Mouse (Mus musculus) stomach, embryonic 15.5 days (tissue): Measurements from ENCODE around the gene Trpm1. TPM values are rescaled to one million over a fixed set of nuclear protein-coding genes. Genes with fewer than 3 reads are reported as not detected.
"Not testable (repeated sequence)": the region's sequence is repeated elsewhere in the genome, so short reads cannot be mapped to it uniquely, and the experiment has no call there.

ENCODE experiments used
- ATAC-seq: fragments of 200-750 bp; cut with Nextera tagmentation; 2 replicates; pipeline ENCODE4 v1.8.0; 2017; ENCODE audit warnings: low read depth, moderate number of reproducible peaks, moderate TSS enrichment; ENCODE audit not compliant: insufficient read depth, low FRiP score
- H3K27ac ChIP-seq: fragments of 300-500 bp; sonication (generic); 2 replicates; pipeline ENCODE4 v1.5.1; 2015; ENCODE audit warnings: mild to moderate bottlenecking, inconsistent platforms
- H3K27me3 ChIP-seq: fragments of 300-500 bp; sonication (generic); replicated peaks from 2 replicates; pipeline ENCODE4 v1.6.1; 2015; ENCODE audit warnings: inconsistent platforms
- H3K36me3 ChIP-seq: fragments of 300-500 bp; sonication (generic); 2 replicates; pipeline ENCODE4 v1.6.1; 2015; ENCODE audit warnings: inconsistent platforms
- H3K4me1 ChIP-seq: fragments of 300-500 bp; sonication (generic); 2 replicates; pipeline ENCODE4 v1.6.1; 2015; ENCODE audit warnings: inconsistent platforms
- H3K4me2 ChIP-seq: fragments of 300-500 bp; sonication (generic); 2 replicates; pipeline ENCODE4 v1.6.1; 2015; ENCODE audit warnings: mild to moderate bottlenecking, inconsistent platforms
- H3K4me3 ChIP-seq: fragments of 300-500 bp; sonication (generic); replicated peaks from 2 replicates; pipeline ENCODE4 v1.5.1; 2015; ENCODE audit warnings: inconsistent platforms
- H3K9ac ChIP-seq: fragments of 300-500 bp; sonication (generic); 2 replicates; pipeline ENCODE4 v1.6.1; 2015; ENCODE audit warnings: inconsistent platforms
- H3K9me3 ChIP-seq: fragments of 300-500 bp; sonication (generic); 2 replicates; pipeline ENCODE4 v1.6.1; 2016; ENCODE audit warnings: inconsistent platforms
- WGBS: fragments of 180-500 bp; shearing (Covaris S2); methylation state at CpG from one replicate; pipeline ENCODE4 v1.1.7; 2015; 5-methylcytosine and 5-hydroxymethylcytosine counted together
- polyA plus RNA-seq: library from polyadenylated mRNA; unstranded; fragments of >200 nt; fragmentation: Nextera tagmentation; extraction: Ambion mirVana; gene quantifications from 2 replicates; pipeline ENCODE4 v1.2.1, GENCODE M21; 2015

Gene Trpm1
- polyA plus RNA-seq: 0.18 TPM in 1 of 2 replicates, not detected in the other

DNA sequence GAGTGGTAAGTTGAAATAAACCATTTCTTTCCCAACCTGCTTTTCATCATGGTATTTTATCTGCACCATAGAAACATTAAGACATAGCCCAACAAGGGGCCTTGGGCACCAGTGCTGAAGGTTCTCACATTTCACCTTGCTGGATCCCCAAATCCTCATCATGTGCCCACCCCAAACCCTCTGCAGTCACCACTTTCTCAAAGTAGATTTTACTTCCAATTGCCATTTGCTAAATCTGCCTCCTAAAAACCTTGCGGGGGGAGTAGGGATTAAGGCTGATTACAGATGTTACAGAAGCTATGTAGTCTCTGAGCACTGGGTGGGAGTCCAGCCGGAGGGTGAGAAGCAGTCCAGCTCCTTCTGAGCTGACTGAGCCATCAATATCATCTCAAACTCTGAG, at the start of gene Trpm1:
Gene Trpm1, plus strand, starts transcription at position 301 of the 400 bp plus-strand sequence.
- H3K9ac ChIP-seq: no peak within 1 kb of the TSS
- 89% methylated on average over 2 of the region's 2 CpGs for WGBS
- H3K4me2 ChIP-seq: no peak within 1 kb of the TSS
- no peaks in the 10 kb centered on the region for H3K36me3 ChIP-seq
- no peaks in the 10 kb centered on the region for H3K9me3 ChIP-seq
- ATAC-seq: no peak
- H3K27ac ChIP-seq: no peak within 1 kb of the TSS
- H3K27me3 ChIP-seq: no peaks in the 10 kb centered on the region
- H3K4me1 ChIP-seq: 0 out of 2 replicates have a peak, but pooled peaks cover 5% of the 10 kb centered on the region
- H3K4me3 ChIP-seq: no peak within 1 kb of the TSS

DNA sequence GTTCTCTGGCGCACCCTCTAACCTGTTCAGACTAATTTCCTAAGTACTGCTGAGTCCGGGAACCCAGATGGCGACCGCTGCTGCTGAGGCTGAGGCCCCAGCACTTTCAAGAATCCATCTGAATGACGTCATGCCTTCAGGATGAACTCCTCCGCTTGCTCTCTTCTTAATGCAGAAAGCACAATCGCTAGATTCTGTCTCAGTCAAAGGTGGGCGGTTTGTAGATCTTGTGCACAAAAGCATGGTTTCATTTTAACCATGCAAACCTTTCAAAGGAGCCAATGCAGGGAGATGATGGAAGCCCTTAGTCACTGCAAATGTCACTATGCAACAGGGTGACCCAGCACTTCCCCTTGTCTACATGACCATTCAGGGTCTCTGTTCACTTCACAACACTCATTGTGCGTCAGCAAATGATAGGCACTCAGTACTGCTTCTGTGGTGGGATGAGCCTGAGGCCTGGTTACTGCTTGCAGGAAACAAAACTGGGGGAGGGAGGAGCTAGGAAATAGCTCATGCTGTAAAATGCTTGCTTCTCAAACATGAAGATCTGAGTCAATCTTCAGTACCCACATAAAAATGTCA, 31.4 kb upstream of the Trpm1 start:
- Histone ChIP-seq H3K36me3 (no peaks in the 10 kb centered on the region), H3K9me3 (no peaks in the 10 kb centered on the region), H3K4me3 (no peak overlapping the region), H3K4me2 (no peak overlapping the region), H3K4me1 (no peaks in the 10 kb centered on the region), H3K27me3 (no peaks in the 10 kb centered on the region), H3K9ac (no peak overlapping the region), H3K27ac (no peak overlapping the region)
- WGBS: 78% methylated on average over 9 of the region's 9 CpGs
- ATAC-seq: no peak

DNA sequence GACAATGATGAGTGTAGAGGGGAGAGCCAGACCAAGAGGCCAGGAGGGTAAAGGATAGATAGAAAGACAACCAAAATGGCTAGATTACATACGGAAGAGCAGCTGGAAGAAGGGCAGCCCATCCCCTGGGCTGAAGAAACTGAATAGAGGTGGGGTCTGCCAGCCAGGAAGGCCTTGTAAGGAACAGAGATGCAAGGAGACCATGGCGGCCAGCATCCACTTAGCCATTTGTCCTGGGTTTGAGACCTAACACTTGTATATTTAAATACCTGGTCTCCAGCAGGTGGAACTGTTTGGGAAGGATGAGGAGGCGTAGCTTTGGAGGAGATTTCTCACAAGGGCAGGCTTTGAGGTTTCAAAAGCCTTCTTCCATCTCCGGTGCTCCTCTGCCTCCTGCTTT, 29.9 kb upstream of the Trpm1 start:
- H3K9me3 ChIP-seq: no peaks in the 10 kb centered on the region
- no peak overlapping the region for H3K9ac ChIP-seq
- no peak overlapping the region for H3K4me3 ChIP-seq
- H3K27ac ChIP-seq: no peak overlapping the region
- no peak overlapping the region for H3K4me2 ChIP-seq
- no peaks in the 10 kb centered on the region for H3K36me3 ChIP-seq
- H3K27me3 ChIP-seq: no peaks in the 10 kb centered on the region
- 80% methylated on average over 4 of the region's 4 CpGs for WGBS
- no peak for ATAC-seq
- no peaks in the 10 kb centered on the region for H3K4me1 ChIP-seq

DNA sequence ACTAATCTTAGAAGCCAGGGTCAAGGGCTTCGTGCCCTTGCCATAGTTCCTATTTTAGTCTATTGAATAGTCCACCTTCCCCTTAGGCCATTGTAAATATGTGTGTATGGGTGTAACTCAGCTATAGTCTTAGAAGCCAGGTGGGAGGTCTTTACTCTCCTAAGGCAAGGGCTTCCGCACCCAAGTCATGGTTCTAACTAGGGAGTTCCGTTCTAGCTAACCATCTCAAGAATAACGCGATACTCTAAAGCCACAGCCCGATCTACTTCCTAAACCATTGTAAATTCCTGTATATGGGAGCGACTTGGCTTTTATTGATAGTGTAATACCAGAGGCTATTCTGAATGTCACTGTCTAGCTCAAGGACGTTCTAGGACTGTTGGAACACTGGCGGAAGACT, 27.6 kb upstream of the Trpm1 start:
- H3K4me2 ChIP-seq, H3K27me3 ChIP-seq, H3K36me3 ChIP-seq, H3K4me1 ChIP-seq, H3K9me3 ChIP-seq, H3K4me3 ChIP-seq, ATAC-seq, H3K27ac ChIP-seq, H3K9ac ChIP-seq: not testable (repeated sequence)
- WGBS: 88% methylated on average over 9 of the region's 9 CpGs

DNA sequence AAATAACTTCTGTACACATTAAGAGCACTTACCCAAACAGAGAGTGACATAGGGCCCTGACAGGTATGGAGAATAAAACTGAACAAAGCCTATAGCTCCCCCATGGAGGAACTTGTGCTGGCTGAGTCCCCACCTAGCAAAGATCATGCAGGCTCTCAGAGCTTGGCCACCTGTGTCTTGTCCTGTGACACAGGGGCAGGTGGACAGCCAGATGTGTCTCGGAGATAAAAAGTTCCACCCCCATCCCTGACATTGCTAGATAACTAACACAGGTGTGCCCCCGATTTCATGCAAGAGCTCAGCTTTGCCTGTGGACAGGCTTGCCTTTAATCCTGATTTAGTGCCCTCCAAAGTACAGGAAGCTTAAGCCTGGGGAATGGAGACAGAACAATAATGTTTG, 13.8 kb upstream of the Trpm1 start:
- H3K36me3 ChIP-seq: no peaks in the 10 kb centered on the region
- H3K27ac ChIP-seq: no peak overlapping the region
- WGBS: 57% methylated on average over 2 of the region's 2 CpGs
- no peak for ATAC-seq
- no peak overlapping the region for H3K4me3 ChIP-seq
- H3K27me3 ChIP-seq: no peaks in the 10 kb centered on the region
- H3K4me2 ChIP-seq: no peak overlapping the region
- H3K9ac ChIP-seq: no peak overlapping the region
- H3K9me3 ChIP-seq: no peaks in the 10 kb centered on the region
- H3K4me1 ChIP-seq: no peaks in the 10 kb centered on the region

DNA sequence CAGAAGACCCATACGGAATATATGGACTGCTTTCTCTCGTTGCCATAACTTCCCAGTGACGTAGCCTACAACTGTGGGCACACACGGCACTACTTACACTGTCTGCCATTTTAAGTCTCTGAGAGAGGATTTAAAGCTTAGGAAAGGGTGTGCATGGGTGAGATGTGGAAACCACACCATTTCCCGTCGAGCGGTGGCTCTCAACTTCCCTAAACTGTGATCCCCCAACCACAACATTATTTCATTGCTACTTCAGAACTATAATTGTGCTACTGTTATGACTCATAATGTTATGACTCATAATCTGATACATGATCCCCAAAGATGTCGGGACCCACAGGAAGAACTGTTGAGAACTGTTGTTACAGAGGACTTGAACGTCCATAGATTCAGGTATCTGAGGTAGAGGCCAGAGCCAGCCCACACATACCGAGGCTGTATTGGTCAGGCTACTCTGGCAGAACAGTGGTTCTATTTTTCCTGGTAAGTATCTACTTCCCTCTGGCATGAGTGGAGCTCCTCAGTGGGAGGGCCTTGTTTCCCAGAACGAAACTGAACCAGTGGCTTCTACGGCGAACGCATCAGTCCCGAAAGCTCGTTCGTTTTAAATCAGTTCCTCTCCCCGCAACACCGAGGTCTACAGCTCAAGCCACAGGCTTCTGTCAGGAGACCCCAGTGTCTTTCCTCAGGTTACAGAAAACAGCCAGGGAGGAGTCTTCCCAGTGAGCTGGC, 12.2 kb upstream of the Trpm1 start:
- H3K4me1 ChIP-seq: no peaks in the 10 kb centered on the region
- no peak overlapping the region for H3K4me2 ChIP-seq
- no peak overlapping the region for H3K4me3 ChIP-seq
- no peaks in the 10 kb centered on the region for H3K27me3 ChIP-seq
- 81% methylated on average over 19 of the region's 19 CpGs for WGBS
- no peak overlapping the region for H3K27ac ChIP-seq
- no peak overlapping the region for H3K9ac ChIP-seq
- H3K36me3 ChIP-seq: no peaks in the 10 kb centered on the region
- no peaks in the 10 kb centered on the region for H3K9me3 ChIP-seq
- ATAC-seq: no peak

DNA sequence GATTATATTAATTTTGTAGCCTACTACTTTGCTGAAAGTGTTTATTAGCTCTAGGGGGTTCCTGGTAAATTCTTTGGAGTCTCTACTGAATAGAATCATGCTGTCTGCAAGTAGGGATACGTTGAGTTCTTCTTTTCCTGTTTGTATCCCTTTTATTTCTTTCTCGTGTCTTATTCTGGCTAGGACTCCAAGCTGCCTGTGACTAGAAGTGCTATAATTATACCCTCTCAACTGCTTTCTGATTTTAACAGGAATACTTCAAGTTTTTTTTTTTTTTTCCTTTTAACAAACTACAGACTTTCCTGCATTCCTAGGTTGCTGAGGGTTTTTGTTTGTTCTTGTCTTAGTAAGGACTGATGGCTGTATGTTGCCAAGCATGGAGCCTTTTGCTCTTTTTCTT, 4.3 kb upstream of the Trpm1 start:
- Histone ChIP-seq H3K9ac (no peak overlapping the region), H3K36me3 (no peaks in the 10 kb centered on the region), H3K9me3 (no peaks in the 10 kb centered on the region), H3K4me1 (no peaks in the 10 kb centered on the region), H3K4me3 (no peak overlapping the region), H3K27me3 (no peaks in the 10 kb centered on the region), H3K4me2 (no peak overlapping the region), H3K27ac (no peak overlapping the region)
- WGBS: 35% methylated on average over 2 of the region's 2 CpGs
- no peak for ATAC-seq

DNA sequence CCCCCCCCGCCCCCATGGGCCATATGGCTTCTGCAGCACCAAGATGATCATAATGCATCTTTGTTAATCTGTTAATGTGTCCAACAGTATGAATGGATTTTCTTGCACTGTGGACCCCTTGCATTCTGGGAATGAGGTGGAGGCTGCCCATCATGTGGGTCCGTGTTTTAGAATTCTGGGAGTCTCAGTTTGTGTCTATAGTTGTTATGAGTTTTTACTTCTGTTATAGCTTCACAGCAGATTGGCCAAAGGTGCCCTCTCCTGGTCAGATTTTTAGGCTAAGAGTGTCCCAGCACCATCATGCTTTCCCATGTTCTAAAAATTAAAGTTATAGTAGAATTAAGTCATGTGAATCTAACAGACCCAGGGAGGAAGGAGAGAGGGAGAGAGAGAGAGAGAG, 3.9 kb upstream of the Trpm1 start:
- no peaks in the 10 kb centered on the region for H3K27me3 ChIP-seq
- H3K9me3 ChIP-seq: no peaks in the 10 kb centered on the region
- H3K36me3 ChIP-seq: no peaks in the 10 kb centered on the region
- ATAC-seq: no peak
- no peak overlapping the region for H3K4me3 ChIP-seq
- no peak overlapping the region for H3K9ac ChIP-seq
- no peak overlapping the region for H3K27ac ChIP-seq
- WGBS: 24% methylated on average over 2 of the region's 2 CpGs
- H3K4me2 ChIP-seq: no peak overlapping the region
- no peaks in the 10 kb centered on the region for H3K4me1 ChIP-seq

DNA sequence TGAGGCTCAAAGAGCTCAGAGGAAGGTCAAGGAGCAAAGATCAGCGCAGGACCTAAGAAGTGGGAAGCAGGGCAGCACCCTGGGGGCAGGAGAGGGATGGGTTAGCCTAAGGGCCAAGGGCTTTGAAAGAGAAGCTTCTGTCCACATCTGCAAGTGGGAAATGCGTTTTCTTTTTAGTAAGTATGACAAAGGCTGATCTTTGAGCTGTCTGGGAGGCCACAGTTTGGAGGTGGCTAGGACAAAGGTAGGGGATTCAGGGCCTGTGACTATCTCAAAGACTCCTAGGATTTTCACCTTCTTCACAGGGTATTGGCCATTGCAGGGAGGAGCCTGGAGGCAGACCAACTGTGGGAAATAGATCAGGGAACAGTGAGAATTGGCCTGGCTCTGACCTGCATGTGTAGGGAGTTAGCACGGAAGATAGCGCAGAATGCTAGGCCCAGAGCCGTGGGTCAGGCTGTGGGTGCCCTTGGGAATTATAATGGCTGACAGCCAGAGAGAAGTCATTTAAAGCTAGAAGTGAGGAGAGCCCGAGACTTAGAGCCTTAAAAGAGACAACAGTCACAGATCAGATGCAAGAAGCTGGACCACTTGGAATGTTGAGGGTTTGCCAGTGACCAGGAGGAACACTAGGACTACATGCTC, 3.1 kb upstream of the Trpm1 start:
- Histone ChIP-seq H3K4me1 (0 out of 2 replicates have a peak, but pooled peaks cover 2% of the 10 kb centered on the region), H3K27ac (no peak overlapping the region), H3K4me2 (no peak overlapping the region), H3K27me3 (no peaks in the 10 kb centered on the region), H3K36me3 (no peaks in the 10 kb centered on the region), H3K4me3 (no peak overlapping the region), H3K9ac (no peak overlapping the region), H3K9me3 (no peaks in the 10 kb centered on the region)
- 74% methylated on average over 6 of the region's 6 CpGs for WGBS
- ATAC-seq: no peak

DNA sequence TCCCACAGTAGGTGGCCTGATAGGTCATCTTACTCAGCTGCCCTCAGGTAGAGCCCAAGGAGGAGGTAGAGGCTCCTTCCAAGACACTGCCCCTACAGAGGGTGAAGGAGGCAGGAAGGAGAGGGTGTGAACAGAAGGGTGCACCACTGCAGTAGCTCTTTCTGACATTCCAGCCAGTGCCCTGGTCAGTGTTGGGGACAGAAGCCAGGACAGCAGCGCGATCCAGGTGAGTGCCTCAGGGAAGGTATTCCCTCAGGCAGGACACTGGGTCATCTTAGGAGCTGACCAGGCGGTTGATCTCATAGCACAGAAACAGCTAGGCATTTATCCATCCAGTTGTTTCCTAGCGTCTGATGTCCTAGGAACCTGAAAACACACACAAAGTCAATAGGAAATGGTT, 1.6 kb downstream of the Trpm1 start:
- ATAC-seq: no peak
- H3K9ac ChIP-seq: no peak overlapping the region
- 68% methylated on average over 4 of the region's 4 CpGs for WGBS

DNA sequence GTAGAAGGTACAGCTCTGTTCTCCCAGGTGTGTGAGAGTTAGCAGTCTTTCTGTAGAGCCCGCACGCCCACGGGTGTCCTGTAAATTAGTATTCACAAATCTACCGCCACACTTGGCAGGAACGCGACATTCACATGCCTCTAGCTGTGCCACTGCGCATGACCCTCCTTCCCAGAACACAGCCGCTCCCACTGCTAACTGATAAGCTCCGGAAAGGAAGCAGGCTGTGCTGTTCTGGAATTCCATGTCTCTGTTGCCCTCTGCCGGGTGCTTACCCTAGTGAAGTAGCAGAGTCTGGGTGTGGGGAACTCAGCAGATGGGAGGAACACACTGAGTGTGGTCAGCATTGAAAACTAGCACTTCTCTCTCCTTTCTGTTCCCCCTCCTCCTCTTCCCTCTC, 2.1 kb downstream of the Trpm1 start:
- ATAC-seq: peak; percentile 91
- 4% methylated on average over 10 of the region's 10 CpGs for WGBS
- Histone ChIP-seq H3K27ac (no peak overlapping the region), H3K4me1 (0 out of 2 replicates have a peak, but pooled peaks cover 8% of the 10 kb centered on the region), H3K4me2 (peak overlapping the region; percentile 48), H3K4me3 (no peak overlapping the region), H3K9ac (no peak overlapping the region), H3K9me3 (no peaks in the 10 kb centered on the region), H3K36me3 (no peaks in the 10 kb centered on the region), H3K27me3 (no peaks in the 10 kb centered on the region)

More for the DNA sequence above, 1.6 kb downstream of the Trpm1 start:
- Histone ChIP-seq H3K27me3 (no peaks in the 10 kb centered on the region), H3K27ac (no peak overlapping the region), H3K4me2 (peak overlapping the region; percentile 48), H3K36me3 (no peaks in the 10 kb centered on the region), H3K4me1 (0 out of 2 replicates have a peak, but pooled peaks cover 8% of the 10 kb centered on the region), H3K4me3 (no peak overlapping the region), H3K9me3 (no peaks in the 10 kb centered on the region)

DNA sequence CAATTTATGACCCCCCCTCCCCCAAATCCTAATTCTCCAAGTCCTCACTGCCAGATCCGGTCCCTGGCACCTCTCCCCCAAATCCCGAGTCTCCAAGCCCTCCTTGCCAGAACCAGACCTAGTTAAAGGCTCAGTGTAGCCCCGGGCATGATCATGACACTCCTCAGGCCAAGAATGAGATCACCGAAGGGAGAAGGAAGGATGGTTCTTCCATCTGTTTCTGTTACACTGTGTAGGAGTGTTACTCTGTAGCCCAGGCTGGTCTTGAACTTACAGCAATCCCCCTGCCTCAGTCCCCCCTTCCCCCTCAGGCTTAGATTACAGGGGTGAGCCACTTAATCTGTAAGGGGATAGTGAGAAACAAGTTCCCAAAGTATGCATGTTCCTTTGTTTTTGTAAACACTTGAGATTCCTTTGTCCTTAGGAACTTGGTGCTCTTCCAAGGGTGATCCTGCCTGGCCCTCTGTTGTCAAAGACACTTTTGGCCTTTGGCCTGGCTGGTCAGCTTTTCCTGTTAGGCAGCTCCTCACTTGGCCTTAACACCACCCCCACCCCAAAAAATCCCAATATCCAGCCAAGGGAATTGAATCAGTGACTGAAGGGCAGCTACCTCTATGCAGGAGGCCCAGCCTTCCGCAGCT, 2.8 kb downstream of the Trpm1 start:
- Histone ChIP-seq H3K27me3 (no peaks in the 10 kb centered on the region), H3K4me2 (peak overlapping the region; percentile 48; the same call in 1 of the 2 replicates), H3K9me3 (no peaks in the 10 kb centered on the region), H3K27ac (no peak overlapping the region), H3K4me1 (0 out of 2 replicates have a peak, but pooled peaks cover 8% of the 10 kb centered on the region), H3K4me3 (no peak overlapping the region), H3K36me3 (no peaks in the 10 kb centered on the region), H3K9ac (no peak overlapping the region)
- no peak for ATAC-seq
- 70% methylated on average over 5 of the region's 5 CpGs for WGBS
